Mouse (Mus musculus): ENCODE data around the gene Znhit2.
A peak's percentile ranks its signal among the peaks of the same experiment; 100 is the strongest.

The Znhit2 gene

DNA sequence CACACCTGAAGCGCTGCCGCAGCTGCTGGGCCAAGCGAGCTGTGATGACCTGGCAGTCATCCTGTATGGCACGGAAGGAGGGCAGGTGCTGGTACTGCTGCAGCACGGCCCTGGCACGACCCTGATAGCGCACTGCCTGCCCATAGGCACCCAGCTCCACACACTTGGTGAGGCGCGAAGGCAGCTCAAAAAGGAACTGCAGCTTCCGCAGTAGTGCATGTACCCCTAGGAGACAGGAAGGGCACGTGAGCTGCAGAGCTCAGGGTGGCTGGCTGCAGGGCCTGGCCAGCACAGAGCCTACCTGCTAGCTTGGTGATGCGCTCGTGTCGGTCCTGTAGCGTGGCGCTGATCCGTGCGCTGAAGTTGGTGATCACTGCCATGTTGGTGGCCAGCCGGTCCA is 10.3 kb downstream of the Znhit2 start:
- DNase-seq (ENCODE audit: low spot score) = no peak

GRCm38 (mm10) chr19:6073889-6074288 is 12.9 kb downstream of the Znhit2 start:
- DNase-seq (ENCODE audit: low spot score) = no peak

DNA sequence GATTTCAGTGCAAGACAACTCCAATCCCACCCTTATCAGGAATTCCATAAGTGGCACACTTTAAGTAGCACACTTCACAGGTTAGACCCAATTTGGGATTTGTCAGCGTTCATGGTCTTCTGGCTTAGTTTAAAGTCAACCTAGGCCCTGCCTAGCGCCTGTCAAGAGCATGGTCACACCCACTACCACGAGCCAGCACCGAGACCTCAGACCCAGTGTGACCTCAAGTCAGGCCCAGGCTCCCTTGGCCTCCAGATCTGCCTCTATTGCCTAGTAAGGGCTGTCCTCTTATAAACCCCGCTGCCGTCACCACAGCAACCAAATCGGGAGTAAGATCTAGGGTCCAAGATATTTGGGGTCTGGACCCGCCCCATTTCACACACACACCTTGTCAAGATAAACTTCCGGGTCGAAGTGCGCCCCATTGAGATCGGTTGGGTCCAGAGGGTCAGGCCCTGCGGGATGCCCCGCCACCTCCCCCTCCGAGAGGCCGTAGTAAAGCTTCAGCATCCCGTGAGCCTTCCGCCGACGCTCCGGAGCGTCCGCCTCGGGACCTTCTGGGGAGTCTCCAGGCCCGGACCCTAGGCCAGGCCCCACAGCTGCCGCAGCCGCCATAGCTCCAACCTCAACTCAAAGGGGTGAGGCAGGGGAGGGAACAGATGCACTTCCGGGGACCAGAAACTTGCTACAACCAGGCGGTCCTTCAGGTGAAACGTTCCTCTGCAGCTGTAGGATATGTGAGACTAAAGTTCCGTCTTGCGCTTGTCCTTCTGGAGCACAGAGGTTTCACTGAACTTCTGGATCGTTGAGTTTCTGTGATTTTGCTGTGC is 15.8 kb downstream of the Znhit2 start, which contains the start of gene Vps51:
Gene Vps51, minus strand, starts transcription at position 668 of the 830 bp plus-strand sequence.
- DNase-seq (ENCODE audit: low spot score) = peak; percentile 77

DNA sequence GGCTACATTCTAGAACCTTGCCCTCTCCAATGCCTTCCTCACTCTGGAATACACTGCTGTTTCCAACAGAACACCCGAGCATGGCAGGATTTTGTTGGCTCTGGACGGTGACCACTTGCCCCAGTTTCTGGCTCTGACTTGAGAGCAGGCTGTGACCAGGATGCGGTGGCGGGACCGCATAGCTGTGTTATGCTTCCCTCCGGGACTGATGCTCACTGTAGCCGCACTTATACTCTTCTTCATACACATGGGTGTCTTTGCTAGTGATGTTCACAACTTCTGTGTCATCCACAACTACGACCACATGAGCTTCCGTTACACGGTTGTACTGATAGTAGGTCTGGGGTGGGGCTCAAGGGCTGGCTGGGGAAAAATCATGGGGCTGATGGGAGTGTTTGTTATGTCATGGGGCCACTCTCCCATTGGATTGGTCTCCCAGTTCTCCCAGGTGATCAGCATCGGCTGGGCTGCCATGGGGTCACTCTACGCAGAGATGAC is 19.0 kb downstream of the Znhit2 start, which contains the start of gene Tmem262:
Gene Tmem262, plus strand, starts transcription at position 51 of the 498 bp plus-strand sequence.
- DNase-seq (ENCODE audit: low spot score) = no peak

DNA sequence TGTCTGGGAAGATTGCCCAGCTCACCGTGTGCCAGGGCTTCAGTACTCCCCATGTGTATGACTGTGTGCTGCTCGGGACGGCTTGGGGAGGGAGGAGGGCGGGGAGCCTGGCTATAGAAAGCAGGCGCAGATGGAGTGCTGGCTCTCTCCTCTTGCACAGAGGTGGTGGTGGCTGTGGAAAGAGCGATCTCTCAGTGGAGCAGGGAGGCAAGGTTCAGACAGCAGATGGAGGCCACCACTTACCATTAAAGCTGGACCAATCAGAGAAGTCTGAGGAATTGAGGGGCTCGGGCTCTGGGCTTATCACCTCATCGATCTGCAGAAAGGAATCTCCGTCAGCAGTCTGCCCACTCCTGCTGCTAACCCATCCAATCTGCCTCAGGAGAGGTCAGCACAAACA is 21.2 kb downstream of the Znhit2 start, which contains the start of gene Gm28374:
Gene Gm28374, minus strand, starts transcription at position 101 of the 400 bp plus-strand sequence.
- no peak for DNase-seq (ENCODE audit: low spot score)

- peak; percentile 94 for DNase-seq (ENCODE audit: low spot score)
These were observed 23.7 kb downstream of the Znhit2 start, which contains the start of the genes Zfpl1 and Cdca5 for GRCm38 (mm10) chr19:6084478-6085248. Gene Zfpl1 (minus strand): TSS chr19:6084956. Gene Cdca5 (plus strand): TSS chr19:6084983.

DNA sequence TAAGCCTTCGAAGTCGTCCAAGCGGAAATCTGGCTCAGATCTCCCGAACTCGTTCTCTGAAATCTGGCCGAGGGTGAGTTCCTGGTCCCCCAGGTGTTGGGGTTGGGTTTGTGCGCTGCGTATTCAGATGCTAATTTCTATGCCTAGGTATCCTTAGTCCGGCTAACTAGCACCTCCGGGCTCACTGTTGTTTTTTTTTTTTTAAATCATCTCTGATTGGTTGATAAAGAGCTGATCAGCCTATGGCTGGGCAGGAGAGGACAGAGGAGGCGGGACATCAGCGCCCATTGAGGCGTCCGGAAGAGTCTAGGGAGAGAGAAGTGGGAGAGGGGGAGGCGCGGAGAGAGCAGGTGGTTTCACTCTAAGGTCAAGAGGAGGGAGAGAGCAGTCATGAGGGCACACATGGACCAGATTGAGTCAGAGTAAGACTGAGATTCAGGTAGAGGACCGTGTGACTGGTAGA is 24.5 kb downstream of the Znhit2 start:
- DNase-seq (ENCODE audit: low spot score) = peak; percentile 52

DNA sequence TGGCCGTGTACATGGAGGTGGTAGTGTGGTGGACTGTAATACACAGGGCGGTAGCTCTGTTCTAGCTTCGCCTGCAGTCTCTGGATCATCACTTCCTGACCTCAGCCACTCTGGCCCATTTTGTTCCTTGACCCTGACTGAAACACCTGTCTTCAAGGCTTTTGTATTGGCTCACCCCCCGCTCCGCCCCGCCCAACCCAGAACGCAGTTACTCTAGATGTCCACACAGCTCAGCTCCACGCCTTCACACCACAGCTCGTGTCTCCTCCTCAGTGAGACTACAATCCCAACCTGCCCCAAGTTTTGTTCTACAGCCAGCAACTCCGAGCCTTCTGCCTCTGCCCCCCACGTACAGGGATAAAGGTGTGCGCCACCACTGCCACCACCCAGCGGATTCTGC is 27.8 kb downstream of the Znhit2 start:
- DNase-seq (ENCODE audit: low spot score) = no peak

DNA sequence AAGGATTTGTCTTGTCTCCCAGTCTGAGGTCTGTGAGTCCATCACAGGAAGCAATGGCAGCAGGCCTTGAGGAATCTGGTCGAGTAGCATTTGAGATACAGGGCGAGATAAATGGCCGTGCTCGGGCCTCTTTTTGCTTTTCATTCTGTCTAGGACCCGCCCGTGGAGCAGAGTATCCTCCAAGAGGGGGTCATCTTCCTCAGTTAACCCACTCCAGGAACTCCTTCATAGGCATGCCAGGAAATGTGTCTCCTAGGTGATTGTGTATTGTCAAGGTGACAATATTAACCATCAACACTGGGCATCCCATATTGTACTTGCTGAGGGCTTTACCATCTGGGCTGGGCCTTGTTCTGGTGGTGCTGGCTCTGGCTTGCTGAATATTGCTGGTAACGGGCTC is 33.1 kb downstream of the Znhit2 start, which contains the start of gene AC131692.1:
Gene AC131692.1, plus strand, starts transcription at position 301 of the 400 bp plus-strand sequence.
- no peak for DNase-seq (ENCODE audit: low spot score)

DNA sequence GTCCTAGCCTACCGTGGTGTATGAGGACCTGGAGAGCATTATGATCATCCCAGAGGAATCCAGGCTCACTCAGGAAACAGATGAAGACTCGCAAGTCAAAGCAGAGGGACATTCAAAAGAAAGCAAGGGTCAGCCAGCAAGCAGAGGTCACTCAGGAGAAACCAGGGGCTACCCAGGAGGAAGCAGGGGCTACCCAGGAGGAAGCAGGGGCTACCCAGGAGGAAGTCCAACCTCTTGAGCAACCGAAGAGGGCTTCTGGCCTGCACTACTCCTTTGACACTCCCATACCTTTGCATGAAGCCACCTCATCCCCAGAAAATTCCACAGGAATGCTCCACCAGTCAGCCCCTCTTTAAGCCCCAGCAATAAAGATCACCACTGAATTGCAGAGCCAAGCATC is 36.9 kb downstream of the Znhit2 start:
- no peak for DNase-seq (ENCODE audit: low spot score)

- no peak for DNase-seq (ENCODE audit: low spot score)
These were observed 40.2 kb downstream of the Znhit2 start for GRCm38 (mm10) chr19:6101186-6101585.

- no peak for DNase-seq (ENCODE audit: low spot score)
These were observed 41.3 kb downstream of the Znhit2 start for GRCm38 (mm10) chr19:6102169-6102853.

DNA sequence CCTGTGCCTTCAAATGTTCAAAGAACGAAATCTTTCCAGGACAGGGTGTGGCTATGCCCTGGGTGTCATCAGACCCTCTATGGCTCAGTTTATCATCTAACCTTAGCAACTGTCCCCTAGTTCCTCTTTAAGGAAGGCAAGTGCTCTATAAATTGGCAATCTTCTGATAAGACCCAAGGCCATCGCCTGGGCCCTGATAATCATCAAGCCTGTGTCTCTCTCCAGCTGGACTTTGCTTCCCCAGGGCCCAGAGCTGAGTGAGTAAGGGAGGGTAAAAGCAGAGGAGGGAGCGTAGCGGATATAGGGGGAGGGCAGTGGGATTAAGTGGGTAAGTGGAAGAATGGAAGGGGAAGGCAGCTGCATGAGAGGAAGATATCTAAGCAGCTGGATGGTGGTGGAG is 43.5 kb downstream of the Znhit2 start:
- no peak for DNase-seq (ENCODE audit: low spot score)

DNA sequence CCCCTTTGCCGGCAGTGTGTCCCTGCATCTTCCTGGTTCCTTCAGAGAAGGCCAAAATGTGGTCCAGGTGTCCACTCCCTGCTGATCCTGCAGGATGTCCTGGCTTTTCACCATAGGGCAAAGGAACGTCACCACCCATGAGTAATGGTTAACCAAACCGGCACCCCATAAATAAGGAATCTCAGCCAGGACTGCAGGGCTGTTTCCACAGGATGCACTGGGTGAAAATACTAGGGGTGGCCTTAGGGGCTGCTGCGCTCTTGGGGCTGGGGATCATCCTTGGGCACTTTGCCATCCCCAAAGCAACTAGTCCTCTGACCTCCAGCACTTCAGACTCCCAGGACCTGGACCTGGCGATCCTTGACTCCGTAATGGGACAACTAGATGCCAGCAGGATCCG is 44.6 kb downstream of the Znhit2 start, which contains the start of gene Naaladl1:
Gene Naaladl1, plus strand, starts transcription at position 197 of the 400 bp plus-strand sequence.
- no peak for DNase-seq (ENCODE audit: low spot score)

Measured in ovary, postnatal 36 days (tissue).